Mouse (Mus musculus) spleen, adult 12 weeks (tissue): Measurements from ENCODE around the gene Cib1.

ENCODE experiments used
- DNase-seq: peaks from one replicate; pipeline ENCODE4 v3.0.0; 2022; ENCODE audit warnings: low spot score

The Cib1 gene

DNA sequence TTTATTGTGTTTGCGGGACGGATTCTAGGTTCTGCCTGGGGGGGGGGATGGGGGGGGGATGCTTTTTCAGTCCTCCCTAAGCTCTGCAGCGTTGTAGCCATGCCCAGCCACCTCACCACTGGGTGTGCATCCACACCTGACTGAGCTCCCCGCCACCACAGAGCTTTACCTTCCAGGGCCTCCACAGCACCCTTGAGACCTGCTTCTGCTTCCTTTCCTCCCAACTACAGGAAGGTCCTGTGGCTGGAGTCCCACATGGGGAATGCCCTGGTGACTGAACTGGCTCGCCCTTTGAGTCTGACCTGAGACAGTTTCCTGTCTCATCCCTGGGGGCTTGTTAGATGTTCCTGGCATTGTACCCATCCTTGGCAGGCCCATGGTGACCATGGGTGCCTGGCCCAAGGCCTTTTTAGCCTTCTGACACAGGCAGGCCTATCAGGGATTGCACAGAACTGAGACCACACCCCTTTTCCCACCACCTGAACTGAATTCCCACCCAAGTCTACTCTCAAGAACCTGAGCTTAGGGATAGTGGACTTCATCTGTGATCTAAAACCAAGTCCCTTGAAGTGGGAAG is 31.6 kb downstream of the Cib1 start:
- no peak for DNase-seq

DNA sequence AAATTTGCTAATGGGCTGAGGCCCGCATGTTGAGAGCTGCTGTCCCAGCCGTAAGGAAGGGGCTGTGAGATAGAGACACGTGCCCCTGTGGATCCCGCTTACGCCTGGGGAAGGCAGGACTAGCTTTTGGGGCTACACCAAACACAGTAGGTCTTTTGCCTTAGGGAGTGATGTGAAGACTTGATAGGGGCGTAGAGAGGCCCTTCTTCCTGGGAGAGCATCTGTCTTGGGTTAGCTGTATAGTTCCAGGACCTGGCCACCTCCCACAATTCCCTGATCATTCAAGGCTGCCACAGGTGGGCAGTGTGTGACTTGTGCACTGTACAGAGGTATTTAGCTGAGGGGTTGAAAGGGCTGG is 32.0 kb downstream of the Cib1 start:
- DNase-seq, result no peak

DNA sequence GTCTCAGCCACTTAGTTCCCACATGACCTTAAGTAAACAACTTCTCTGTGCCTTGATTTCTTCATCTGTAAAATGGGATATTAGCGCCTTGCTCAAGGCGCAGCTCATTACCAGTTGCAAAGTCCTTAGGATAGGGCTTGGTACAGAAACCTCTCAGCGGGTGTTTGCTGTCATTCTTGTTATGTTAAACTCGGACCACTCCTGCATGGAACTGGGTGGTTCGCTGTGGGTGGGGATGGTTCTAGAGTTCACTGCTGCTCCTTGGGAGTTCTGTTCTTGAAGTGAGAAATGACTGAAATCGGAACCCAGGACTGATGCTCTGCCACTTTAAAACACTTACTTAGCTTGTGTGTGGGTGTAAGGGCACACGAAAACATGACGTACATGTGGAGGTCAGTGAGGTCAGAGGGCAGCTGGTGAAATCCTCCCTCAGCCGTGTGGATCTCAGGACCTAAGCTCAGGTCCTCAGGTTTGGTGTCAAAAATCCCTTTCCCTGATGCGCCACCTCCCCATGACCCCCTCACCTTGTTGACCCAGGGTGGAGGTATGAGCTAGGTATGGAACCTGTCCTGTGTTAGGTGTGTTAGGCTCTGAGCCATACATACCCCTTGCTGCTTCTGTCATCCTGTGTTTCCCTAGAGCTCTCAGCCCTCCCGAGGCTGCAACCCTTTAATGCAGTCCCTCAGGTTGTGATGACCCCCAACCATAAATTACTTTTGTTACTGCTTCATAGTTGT is 32.6 kb downstream of the Cib1 start:
- no peak for DNase-seq

DNA sequence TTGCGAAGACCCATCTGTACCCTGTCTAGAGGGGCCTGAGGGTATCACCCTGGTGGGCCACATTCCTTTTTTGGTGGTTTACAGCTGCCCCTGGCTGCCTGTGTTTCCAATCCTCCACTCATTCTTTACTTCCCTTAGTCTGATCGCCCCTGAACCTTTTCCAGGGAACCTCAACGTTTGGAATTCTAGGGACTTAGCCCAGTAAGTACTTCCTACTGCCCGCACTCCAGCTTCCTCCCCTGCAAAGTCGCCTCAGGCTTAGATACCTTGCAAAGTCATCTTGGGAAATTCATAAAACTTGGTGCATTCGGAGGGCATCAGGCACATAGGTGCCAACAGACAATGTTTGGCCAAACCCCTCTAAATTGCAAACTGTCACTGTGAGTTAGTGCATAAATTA is 33.3 kb downstream of the Cib1 start:
- no peak for DNase-seq

DNA sequence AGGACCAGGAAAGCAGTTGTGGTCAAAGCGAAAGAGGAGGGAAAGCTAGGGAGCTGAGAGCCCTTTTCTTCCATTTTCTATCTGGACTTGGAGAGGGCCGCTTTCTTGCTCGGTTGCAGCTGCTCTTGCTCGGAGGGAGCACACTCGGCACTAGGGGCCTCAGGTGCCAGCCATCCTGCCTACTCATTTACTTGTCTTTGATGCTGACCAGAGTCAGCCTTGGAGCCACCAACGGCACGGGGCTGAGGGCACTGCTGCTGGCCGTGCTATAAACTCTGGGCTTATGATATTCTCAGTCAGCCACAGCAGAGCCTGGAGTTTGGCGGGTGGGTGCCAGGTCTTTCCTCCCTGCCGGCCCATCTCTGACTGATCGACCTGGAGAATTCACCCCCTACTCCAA is 33.8 kb downstream of the Cib1 start:
- DNase-seq, result no peak

DNA sequence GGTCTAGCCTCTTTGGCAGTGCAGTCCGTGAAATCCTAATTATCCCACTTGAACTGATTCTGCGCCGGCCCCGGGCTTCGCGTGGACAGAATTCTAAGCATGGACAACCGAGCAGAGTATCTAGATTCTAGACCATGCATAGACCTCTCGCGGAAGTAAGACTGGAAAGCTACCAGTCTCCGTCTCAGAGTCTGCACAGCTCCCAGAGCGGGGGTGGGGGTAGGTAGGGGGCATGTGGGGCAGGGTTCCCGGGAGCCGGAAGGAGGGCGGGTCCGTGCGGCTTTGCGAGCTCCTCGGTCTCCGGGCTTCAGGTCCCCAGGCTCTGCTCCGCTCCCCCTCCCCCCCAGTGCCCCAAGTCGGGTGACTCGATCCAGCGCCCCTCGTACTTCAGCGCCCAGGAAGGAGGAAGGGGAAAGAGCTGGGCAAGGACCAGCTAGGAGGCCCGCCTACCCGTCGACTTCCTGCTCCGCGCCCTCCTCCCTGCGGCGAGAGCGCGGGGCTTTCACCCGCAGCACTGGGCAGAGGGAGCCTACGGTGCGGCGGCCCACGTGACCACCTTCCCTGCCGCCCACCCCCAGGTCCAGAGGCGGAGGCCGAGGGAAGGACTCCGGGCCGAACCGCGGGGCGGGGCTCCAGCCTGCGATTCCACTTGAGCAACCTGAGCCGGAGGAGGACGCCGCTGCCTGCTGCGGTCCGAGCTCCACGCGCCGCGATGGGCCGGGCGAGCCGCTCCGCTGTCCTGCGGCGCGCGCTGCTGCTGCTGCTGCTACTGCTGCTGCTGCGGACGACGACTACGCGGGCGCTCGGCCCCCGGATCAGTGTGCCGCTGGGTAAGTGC is 34.5 kb downstream of the Cib1 start:
- DNase-seq, result peak; percentile 73

DNA sequence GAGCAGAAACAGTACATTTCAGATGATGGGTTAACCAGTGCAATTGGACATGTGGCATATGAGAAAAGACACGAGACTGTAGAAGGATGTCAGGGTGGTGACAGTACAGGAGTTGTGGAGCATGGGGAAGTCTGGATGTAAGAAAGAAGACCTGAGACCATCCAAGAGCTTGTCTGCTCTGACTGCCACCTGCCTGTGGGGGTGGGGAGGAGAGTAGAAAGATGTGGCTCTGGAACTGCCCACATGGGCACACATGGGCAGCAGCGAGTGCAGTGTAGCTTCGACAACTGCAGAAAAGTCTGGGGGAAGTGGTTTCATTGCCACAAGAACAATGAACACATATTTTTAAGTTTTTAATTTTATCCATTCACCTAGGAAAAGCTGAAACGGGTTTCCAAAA is 35.2 kb downstream of the Cib1 start:
- DNase-seq, result no peak

DNA sequence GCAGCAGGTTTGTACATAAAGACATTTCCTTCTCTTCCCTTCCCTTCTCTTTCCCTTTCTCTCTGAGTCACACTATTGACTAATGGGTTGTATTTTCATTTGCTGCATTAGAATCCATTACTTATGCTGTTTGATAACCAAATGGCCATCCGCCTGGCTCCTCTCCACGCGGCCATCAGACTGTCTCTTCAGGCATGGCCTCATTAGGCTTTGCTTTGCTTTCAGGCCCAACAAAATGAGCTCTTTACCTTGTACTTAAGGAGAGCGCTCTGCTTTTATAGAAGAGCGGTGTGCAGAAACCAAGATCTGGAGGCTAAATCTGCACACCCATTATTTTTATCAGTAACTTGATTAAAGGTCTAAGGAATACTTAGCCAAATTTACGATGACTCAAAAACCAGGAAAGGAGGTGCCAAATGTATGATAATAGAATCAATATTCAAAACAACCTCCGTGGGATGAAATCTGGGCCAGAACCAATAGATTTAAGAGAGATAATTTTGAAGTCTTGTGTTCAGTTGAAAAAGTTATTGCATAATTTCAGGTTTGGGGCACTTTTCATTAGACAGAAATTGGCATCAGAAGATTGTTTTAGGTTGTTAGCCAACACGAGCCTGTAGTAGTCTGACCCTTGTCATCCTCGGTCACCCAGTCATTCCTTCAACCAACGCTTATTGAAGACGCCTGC is 36.9 kb downstream of the Cib1 start:
- DNase-seq, result no peak

DNA sequence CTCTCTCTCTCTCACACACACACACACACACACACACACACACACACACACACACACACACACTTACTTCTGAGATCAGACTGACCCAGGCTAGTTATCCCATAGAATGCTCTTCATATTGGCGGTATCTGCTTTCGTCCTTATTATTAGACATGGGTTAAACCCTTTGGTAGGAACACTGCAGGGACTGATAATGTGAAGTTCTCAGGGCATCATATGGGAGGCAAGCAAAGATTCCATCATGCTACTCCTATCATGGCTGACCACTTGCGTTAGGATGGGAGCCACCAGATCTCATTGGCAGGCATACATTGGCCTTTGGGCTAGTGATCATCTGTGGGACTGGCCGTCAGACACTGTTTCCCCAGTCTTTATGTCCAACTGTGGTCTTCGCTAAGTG is 37.5 kb downstream of the Cib1 start:
- no peak for DNase-seq

DNA sequence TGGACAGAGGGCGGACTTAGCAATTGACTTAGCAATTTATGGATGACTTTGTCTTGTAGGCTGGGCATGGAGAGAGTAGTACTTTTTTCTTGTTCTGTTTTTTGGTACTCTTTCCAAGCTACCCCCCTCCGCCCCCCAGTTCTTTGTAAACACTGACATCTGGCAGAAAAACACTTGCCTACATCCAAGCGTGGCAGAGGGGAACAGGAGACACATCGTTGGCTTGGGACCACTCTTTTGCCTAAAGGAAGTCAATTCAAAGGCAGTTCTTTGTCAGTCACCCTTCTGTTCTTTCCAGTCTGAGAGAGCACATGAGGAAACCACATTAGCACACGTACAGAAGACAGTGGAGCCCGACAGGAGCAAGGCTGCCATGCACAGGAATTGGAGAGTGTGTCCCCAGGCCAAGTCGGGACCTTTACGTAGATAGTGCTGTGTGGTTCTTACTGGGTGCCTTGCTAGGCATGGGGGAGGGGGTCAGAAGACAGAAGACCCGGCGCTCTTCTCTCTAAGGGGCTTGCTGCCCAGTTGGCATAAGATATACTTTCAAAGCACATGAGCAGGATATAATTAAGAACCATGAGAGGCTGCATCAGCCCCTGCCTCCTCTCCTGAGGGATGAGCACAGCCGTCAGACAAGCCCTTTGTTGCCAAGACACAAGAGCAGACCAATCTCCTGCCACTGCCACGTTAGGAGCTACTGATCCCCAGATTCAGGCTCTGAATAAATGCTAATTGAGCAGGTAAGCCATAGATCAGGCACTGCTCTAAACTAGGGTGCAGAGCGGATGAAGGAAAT is 38.5 kb downstream of the Cib1 start:
- no peak for DNase-seq

DNA sequence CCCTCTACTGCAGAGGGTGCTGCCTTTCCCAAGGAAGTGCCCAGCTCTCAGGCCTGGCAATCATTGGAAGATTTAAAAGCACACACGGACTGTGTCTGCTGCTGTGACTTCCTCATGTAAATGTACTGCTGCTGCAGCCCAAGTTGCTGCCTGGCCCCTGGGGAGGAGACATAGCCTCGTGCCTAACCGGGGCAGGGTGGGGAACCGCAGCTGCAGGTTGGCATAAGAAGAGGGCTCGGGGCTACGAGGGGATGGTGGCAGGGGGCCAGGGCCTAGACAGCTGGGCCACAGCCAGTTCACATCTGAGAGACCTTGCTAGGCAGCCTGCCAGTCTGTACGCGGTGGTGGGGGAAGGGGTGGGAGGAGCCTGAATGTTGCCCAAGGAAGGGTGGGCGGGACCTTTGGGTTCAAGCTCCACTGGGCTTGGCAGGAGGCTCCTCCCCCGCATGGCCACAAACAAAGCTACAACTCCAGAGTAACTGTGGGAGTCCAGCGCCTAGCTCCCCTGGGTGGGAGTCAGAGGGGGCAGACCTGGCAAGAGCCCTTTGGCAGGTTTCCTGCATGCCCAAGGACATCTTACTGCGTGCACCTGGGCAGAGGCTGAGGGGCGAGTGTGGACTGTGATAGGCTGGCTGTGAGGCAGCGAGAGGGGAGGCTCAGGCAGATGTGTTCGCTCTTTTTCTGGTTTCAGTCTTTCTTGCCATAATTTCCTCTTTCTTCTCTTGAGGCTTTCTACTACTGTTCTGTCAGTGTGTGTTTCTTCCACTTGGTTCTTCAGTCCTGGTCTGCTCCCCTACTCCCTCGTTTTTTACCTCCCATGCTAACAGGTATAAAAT is 40.2 kb downstream of the Cib1 start:
- peak; percentile 81 for DNase-seq

DNA sequence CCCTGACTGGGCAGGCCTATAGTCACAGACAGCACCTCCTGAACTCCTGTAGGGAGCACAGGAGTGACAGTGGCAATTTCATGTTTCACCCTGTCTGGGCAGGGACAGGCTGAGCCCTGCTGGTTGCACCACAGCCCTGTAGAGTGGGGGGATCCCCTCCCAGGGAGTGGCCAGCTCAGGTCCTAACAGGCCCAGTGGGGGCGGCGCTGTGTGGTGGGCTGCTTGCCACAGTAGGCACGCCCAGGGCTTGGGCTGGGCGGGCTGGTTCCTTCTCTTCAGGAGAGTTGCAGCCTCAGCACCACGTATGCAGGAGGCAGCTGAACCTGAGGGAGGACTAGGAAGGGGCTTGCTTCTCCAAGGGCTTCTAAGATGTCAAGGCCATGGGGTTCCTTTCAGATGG is 41.2 kb downstream of the Cib1 start:
- peak; percentile 53 for DNase-seq

DNA sequence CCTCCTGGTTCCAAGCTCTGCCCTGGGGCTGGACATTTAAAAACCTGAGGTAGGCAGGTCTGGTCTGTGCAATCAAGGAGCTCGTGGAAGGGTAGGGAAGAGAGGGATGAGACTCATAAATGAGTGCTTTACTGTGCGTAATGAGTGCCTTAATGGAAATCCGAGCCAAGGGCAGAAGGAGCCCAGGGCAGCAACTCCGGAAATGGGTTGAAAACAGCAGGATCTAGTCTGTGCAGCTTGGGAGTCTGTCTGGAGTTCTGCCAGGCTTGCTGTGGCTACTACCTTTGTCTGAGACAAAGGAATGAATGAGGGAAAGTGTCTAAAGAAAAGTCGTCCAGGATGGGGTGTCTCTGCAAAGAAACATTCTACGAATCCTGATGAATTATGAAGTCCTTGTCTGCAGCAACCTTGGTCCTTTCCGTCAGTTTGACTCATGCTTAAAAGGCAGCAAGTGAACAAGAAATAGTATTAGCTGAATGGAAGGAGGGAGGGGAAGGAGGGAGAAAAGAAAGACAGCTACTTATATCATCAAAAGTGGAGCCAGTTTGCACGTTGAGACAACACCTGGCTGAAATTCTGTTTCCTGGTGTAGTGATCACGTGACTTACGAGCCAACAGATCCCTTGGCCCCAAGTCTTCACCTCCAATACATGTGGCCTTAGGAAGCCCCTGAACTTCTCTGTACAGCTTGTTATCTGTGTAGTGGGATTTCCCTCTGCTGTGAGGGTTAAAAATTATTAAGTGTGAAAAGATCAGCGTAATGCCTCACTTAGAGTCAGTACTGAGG is 43.3 kb downstream of the Cib1 start:
- DNase-seq, result no peak

DNA sequence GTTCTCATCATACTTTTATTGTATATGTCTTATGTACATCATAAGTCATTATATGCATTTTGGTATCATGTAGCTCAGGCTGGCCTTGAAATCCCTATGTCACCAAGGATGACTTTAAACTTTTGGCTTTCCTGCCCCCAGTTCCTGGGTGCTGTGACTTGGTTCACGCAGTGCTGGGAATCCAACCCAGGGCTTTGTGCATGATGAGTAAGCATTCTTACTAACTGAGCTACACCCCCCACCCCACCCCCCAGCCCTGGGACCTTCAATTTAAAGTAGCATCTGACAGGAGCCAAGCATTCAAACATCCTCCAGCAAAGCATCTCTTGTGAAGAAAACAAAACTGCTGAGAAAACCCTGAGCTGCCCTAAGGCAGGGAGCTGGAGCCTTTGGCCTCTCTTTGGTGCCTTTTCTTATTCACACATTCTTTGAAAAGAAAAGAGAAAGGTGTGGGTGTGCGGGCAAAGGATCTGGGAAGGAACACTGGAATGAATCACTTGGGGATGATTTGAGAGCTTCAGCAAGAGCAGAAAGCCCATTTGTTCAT is 44.0 kb downstream of the Cib1 start:
- DNase-seq, result no peak

DNA sequence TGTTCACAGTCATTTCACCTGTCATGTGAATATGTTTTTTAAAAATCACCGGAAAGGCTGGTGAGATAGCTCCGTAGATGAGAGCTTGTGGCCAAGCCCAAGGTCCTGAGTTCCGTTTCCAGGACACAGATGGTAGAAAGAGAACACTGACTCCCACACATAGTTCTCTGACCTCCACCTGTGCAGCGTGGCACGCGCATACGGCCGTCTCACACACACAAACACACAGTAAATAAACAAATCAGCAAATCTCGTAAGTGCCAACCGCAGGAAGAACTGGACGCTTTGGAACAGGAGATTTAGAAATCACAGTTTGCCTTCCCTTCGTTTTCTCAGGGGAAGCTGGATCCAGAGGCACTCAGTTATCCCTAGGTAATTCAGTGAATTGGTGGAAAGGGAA is 45.1 kb downstream of the Cib1 start:
- DNase-seq, result no peak

DNA sequence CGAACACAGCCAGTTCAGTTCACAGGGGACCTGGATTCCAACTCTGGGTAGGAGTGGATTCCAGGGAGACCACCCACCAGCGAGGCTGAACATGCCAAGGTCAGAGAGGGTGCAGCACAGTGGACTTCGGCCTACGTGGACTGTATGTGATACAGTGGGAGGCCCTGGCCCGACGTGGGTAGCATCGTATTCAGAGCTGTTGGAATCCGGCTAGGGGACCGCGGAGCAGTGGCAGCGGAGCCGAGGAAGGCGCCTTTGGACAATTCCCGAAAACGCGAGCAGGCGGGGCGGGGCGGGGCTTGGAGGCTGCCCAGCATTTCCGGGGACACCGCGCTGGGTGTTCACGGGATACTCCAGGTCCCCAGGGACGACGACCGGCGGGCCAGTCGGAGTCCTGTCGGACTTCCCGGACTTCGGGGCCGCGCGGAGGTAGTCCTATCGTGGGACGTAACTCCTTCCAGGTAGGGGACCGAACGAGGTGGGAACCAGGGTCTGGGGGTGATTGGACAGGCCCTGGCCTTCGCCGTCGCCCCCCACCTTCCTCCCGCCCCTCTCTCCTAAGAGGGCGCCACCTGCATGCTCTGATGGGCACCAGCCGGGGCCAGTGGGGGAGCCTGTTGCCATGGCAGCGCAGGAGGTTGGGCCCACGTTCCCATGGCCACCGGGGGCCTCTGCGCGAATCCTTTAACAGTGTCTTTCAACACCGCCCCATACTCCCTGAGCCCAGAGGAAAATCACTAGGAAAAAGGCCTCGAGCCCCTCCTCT is 45.9 kb downstream of the Cib1 start, which contains the start of gene Sema4b:
TSS of gene Sema4b (plus strand) at position 311 of the 766 bp plus-strand sequence.
- DNase-seq, result peak; percentile 73

DNA sequence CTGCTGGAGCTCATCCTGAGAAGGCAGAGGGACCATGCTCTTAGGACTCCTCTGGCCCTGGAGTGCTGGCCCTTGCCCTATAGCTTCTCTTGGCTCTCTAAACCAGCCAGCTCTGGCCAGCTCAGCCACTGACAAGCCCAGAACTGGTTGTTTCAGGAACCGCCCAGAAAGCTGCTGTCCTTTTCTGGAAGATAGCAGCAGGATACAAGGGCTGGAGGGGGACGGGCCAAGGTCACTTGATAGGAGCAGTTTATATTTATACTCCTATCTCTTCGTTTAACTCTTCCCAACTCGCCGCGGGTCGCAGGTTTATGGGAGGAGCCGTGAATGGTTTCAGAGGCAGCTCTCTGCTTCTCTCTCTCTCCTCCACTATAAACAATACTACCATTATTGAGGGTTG is 46.6 kb downstream of the Cib1 start:
- DNase-seq, result peak; percentile 68

DNA sequence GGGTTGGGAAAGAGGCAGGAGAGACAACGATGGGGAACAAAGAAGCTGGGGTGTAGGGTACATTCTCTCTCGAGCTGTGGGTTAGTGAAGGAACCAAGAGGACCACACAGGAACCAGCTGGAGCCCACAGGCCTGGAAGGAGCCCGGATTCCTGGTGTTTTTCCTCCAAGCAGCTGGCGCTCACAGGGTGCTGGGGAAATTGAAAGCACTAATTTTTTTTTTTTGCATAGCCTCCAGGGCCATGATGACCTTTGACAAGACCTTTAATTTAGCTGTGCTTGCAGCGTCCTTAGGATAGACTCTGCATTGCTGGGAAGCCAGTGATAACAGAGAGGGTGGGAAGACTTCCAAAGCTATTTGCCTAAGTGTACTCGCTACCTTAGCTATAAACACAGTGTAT is 47.6 kb downstream of the Cib1 start:
- peak; percentile 13 for DNase-seq

DNA sequence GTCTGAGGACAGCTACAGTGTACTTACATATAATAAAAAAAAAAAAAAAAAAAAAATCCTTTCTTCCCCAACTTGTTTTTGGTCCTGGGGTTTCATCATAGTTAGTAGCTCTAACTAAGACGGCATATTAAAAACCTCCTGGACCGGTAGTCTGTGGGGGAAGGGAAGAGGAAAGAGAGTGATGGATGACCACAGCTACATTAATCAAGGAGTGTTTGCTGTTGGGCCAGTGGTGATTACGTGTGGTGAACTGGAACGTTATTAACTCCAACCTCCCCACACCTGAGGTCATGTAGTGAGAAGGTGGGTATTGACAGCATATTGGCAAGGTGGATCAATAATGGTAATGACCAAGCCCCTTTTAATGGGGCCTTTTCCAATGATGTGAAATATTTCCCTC is 48.1 kb downstream of the Cib1 start:
- no peak for DNase-seq
